Mouse (Mus musculus) limb, embryonic 14.5 days (tissue): Measurements from ENCODE around the gene 1700016H13Rik. TPM values are rescaled to one million over a fixed set of nuclear protein-coding genes. Genes with fewer than 3 reads are reported as not detected.

Experiments used
- ATAC-seq: fragments of 200-750 bp; cut with Nextera tagmentation; 2 replicates; pipeline ENCODE4 v1.8.0; 2017; ENCODE audit warnings: low read depth, moderate number of reproducible peaks, moderate TSS enrichment; ENCODE audit not compliant: low FRiP score
- DNase-seq: peaks from one replicate; pipeline ENCODE4 v3.0.0-alpha.2; 2015; ENCODE audit warnings: low spot score
- H3K27ac ChIP-seq: fragments of 300-500 bp; sonication (generic); replicated peaks from 2 replicates; pipeline ENCODE4 v1.5.1; 2014; ENCODE audit warnings: low read depth, mild to moderate bottlenecking, low read length, moderate library complexity, mixed read lengths
- H3K27me3 ChIP-seq: fragments of 300-500 bp; sonication (generic); 2 replicates; pipeline ENCODE4 v1.6.1; 2014; ENCODE audit warnings: low read length, mixed read lengths; ENCODE audit not compliant: control insufficient read depth, insufficient read depth
- H3K36me3 ChIP-seq: fragments of 300-500 bp; sonication (generic); 2 replicates; pipeline ENCODE4 v1.6.1; 2014; ENCODE audit warnings: mild to moderate bottlenecking, low read length, moderate library complexity, mixed read lengths; ENCODE audit not compliant: control insufficient read depth, insufficient read depth
- H3K4me1 ChIP-seq: fragments of 300-500 bp; sonication (generic); 2 replicates; pipeline ENCODE4 v1.6.1; 2014; ENCODE audit warnings: antibody characterized with exemption, low read length, mixed read lengths; ENCODE audit not compliant: control insufficient read depth, insufficient read depth
- H3K4me2 ChIP-seq: fragments of 300-500 bp; sonication (generic); replicated peaks from 2 replicates; pipeline ENCODE4 v1.6.1; 2014; ENCODE audit warnings: low read depth, mild to moderate bottlenecking, low read length, moderate library complexity; ENCODE audit not compliant: severe bottlenecking
- H3K4me3 ChIP-seq: fragments of 300-500 bp; sonication (generic); replicated peaks from 2 replicates; pipeline ENCODE4 v1.5.1; 2014; ENCODE audit warnings: low read length
- H3K9ac ChIP-seq: fragments of 300-500 bp; sonication (generic); 2 replicates; pipeline ENCODE4 v1.6.1; 2014; ENCODE audit warnings: mild to moderate bottlenecking, low read depth, low read length, moderate library complexity; ENCODE audit not compliant: severe bottlenecking
- H3K9me3 ChIP-seq: fragments of 300-500 bp; sonication (generic); 2 replicates; pipeline ENCODE4 v1.6.1; 2016; ENCODE audit warnings: low read length; ENCODE audit not compliant: control insufficient read depth
- POLR2A ChIP-seq: fragments of 200-500 bp; IDR thresholded peaks from 2 replicates; pipeline ENCODE4 v1.8.0; 2012; ENCODE audit warnings: inconsistent platforms, mild to moderate bottlenecking, moderate library complexity, borderline replicate concordance; ENCODE audit not compliant: insufficient read depth, insufficient read length; ENCODE audit errors: extremely low read depth
- WGBS: fragments of 180-500 bp; shearing (Covaris S2); extraction: QIAGEN DNeasy Blood & Tissue Kit; methylation state at CpG from one replicate; pipeline ENCODE4 v1.1.7; 2014; 5-methylcytosine and 5-hydroxymethylcytosine counted together
- polyA plus RNA-seq, 2 experiments: library from polyadenylated mRNA; depleted of rRNA in 1 of 2; stranded (reverse) in 1 of 2; unstranded in 1 of 2; fragments of >200 nt; fragmentation: Nextera tagmentation in 1 of 2; extraction: Ambion mirVana in 1 of 2; gene quantifications; 2 replicates each; pipeline versions ENCODE4 v1.2.1 to v1.2.3; 2012 to 2014

1700016H13Rik gene
- polyA plus RNA-seq, 2 experiments = 0.21 to 0.22 TPM

DNA sequence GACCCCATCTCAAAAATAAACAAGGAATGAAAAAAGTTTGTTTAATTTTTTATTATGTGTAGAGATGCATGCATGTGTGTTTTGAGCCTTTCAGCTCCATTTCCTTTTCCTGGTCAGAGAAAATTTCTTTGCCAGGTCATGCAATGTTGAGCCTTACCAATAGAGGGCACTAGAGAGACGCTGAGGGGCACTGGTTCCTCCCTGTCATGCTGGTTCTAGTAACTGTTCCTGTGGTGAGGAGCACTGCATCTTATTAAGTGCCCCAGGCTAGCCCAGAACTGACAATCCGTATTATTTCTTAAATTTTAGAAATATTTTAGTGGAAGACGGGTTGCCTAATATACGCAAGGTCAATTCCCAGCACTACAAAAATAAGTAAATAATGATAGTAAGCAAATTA is 24.6 kb upstream of the 1700016H13Rik start:
- Histone ChIP-seq H3K4me3 (no peak overlapping the region), H3K36me3 (no peaks in the 10 kb centered on the region), H3K27me3 (no peaks in the 10 kb centered on the region), H3K9ac (no peak overlapping the region), H3K4me2 (no peak overlapping the region), H3K9me3 (no peaks in the 10 kb centered on the region), H3K27ac (no peak overlapping the region), H3K4me1 (no peaks in the 10 kb centered on the region)
- ATAC-seq (no peak), DNase-seq (peak; percentile 56)
- no peak for TF ChIP-seq POLR2A
- WGBS = 42% methylated on average over 4 of the region's 4 CpGs

DNA sequence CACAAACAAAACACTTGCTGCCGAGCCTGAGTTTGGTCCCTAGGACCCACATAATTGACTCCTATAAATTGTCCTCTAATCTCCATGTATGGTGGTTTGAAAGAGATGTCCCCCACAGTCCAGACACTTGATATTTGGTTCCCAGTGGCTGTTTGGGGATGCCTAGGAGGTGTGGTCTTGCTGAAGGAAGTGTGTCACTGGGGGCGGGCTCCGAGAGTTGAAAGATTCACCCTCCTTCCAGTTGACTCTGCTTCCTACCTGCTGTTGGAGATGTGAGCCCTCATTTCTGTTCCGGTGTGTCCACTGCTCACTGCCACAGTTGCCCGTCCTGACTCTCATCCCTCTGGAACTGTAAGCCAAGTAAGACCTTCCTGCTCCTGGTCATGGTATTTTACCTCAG is 23.2 kb upstream of the 1700016H13Rik start:
- H3K36me3 ChIP-seq = no peaks in the 10 kb centered on the region
- no peak overlapping the region for H3K4me3 ChIP-seq
- no peak for TF ChIP-seq POLR2A
- no peaks in the 10 kb centered on the region for H3K4me1 ChIP-seq
- no peak overlapping the region for H3K9ac ChIP-seq
- no peaks in the 10 kb centered on the region for H3K9me3 ChIP-seq
- no peak overlapping the region for H3K27ac ChIP-seq
- 92% methylated on average over 5 of the region's 5 CpGs for WGBS
- no peak for DNase-seq
- no peaks in the 10 kb centered on the region for H3K27me3 ChIP-seq
- H3K4me2 ChIP-seq = no peak overlapping the region
- no peak for ATAC-seq

DNA sequence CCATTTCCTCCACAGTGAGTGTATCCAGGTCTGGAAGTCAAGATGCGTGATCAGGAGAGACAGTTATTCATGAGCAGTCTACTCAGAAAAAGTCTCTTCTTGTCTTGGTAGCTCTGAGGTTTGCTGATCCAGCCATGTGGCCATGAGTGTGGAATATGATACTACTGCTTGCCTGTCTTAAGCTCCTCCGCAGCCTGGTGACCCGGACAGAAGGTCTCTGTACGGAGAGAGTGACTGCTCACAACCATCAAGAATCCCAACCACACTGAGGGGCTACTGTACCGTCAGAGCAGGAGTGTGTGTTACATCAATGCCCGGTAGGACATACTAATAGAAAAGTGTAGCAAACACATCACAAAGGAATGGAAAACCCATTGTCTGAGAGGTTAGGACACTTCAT is 22.1 kb upstream of the 1700016H13Rik start:
- TF ChIP-seq POLR2A = no peak
- no peak for DNase-seq
- ATAC-seq = no peak
- H3K4me3 ChIP-seq = no peak overlapping the region
- WGBS = 70% methylated on average over 6 of the region's 6 CpGs
- H3K9ac ChIP-seq = no peak overlapping the region
- H3K27ac ChIP-seq = no peak overlapping the region
- no peaks in the 10 kb centered on the region for H3K4me1 ChIP-seq
- no peak overlapping the region for H3K4me2 ChIP-seq
- no peaks in the 10 kb centered on the region for H3K9me3 ChIP-seq
- H3K27me3 ChIP-seq = no peaks in the 10 kb centered on the region
- H3K36me3 ChIP-seq = no peaks in the 10 kb centered on the region

DNA sequence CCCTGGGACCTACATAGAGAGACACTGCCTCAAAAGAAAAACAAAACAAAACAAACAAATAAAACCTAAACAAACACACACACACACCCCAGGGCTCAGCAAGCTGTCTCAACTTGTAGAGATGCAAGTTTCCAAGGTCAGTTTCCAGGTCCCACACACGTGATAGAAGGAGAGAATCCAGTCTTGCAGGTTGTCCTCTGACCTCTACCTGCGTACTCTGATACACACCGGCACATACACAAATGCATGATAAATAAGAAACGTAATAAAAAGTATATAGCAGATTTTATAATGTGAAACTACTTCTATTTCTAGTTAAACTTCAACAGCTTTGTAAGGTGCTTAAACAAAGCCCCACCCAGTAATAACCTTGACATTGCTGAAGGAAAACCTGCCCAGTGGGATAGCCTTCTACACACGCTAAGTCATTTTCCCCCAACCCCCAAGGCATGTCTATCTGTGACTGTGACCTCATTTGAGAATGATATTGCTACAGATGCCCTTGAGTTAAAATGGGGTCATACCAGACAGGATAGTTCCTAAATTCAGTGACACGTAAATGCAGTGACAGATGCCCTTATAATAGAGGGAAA is 20.6 kb upstream of the 1700016H13Rik start:
- WGBS = 73% methylated on average over 6 of the region's 6 CpGs
- H3K9ac ChIP-seq = no peak overlapping the region

DNA sequence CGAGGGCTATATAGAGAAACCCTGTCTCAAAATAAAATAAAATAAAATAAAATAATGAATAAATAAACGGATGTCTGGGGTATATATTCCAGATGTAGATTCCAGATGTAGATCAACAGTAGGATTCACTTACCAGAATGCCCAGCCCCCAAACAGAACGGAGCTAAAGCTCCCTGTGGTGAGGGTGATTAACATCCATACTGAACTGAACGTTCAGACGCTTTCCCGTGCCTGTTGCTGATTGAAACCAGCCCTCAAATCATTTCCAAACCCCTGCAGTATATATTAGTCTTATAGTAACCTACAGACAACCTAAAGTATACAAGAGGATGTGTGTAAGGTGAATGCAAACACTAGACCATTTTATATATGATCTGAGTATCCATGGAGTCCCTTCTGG is 18.7 kb upstream of the 1700016H13Rik start:
- no peak overlapping the region for H3K4me2 ChIP-seq
- ATAC-seq (peak; percentile 67), DNase-seq (peak; percentile 71)
- no peak overlapping the region for H3K9ac ChIP-seq
- H3K27me3 ChIP-seq = no peaks in the 10 kb centered on the region
- H3K4me1 ChIP-seq = no peaks in the 10 kb centered on the region
- no peak for TF ChIP-seq POLR2A
- H3K9me3 ChIP-seq = no peaks in the 10 kb centered on the region
- 17% methylated on average over 6 of the region's 6 CpGs for WGBS
- no peaks in the 10 kb centered on the region for H3K36me3 ChIP-seq
- no peak overlapping the region for H3K4me3 ChIP-seq
- no peak overlapping the region for H3K27ac ChIP-seq

More for the DNA sequence above, 20.6 kb upstream of the 1700016H13Rik start:
- DNase-seq = no peak
- no peak overlapping the region for H3K4me2 ChIP-seq
- TF ChIP-seq POLR2A = no peak
- H3K27me3 ChIP-seq = no peaks in the 10 kb centered on the region
- H3K27ac ChIP-seq = no peak overlapping the region
- H3K36me3 ChIP-seq = no peaks in the 10 kb centered on the region
- no peak for ATAC-seq
- H3K4me1 ChIP-seq = no peaks in the 10 kb centered on the region
- no peak overlapping the region for H3K4me3 ChIP-seq
- no peaks in the 10 kb centered on the region for H3K9me3 ChIP-seq

DNA sequence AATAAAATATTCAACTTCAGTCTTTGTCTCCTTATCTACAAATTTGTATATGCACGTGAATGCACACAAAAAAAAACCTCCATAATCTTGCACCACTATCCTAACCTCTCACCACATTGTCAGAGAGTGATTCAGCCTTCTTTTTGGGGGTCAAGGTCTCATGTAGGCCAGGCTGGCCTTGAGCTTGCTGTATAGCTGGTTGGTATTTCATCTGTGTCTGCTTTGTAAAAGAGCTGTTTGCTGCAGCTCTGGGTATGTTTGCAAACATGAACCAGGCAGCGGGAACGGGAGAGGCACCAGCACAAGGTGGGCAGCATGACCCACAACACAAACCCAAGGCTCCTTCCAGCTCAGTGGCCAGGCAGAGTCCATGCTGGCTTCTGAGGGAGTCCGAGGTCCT is 17.8 kb upstream of the 1700016H13Rik start:
- Histone ChIP-seq H3K4me1 (no peaks in the 10 kb centered on the region), H3K9ac (no peak overlapping the region), H3K4me3 (no peak overlapping the region), H3K9me3 (no peaks in the 10 kb centered on the region), H3K27me3 (no peaks in the 10 kb centered on the region), H3K4me2 (no peak overlapping the region), H3K27ac (no peak overlapping the region), H3K36me3 (no peaks in the 10 kb centered on the region)
- ATAC-seq (no peak), DNase-seq (no peak)
- WGBS = 73% methylated on average over 4 of the region's 4 CpGs
- no peak for TF ChIP-seq POLR2A
